Mouse (Mus musculus) stomach, embryonic 15.5 days (tissue): ENCODE results near the gene Fbxl14. TPM values are rescaled to one million over a fixed set of nuclear protein-coding genes. Genes with fewer than 3 reads are reported as not detected.

Source experiments
- polyA plus RNA-seq: library from polyadenylated mRNA; unstranded; fragments of >200 nt; fragmentation: Nextera tagmentation; extraction: Ambion mirVana; gene quantifications from 2 replicates; pipeline ENCODE4 v1.2.1, GENCODE M21; 2015

Gene Fbxl14
- polyA plus RNA-seq, 1 experiment from 2014 or later, result 4.3 TPM

Other genes starting within 250 kb of the Fbxl14 start
- gene Cacna2d4, start 243.1 kb upstream of the Fbxl14 start, polyA plus RNA-seq, result 0.03 and 0.12 TPM in 2 replicates
- 0.36 and 0.79 TPM in 2 replicates for gene Lrtm2, start 148.9 kb upstream of the Fbxl14 start, polyA plus RNA-seq
- gene Adipor2, start 62.0 kb upstream of the Fbxl14 start, polyA plus RNA-seq, result 53.9 and 58.7 TPM in 2 replicates
- gene Wnt5b, start 64.7 kb downstream of the Fbxl14 start, polyA plus RNA-seq, result 8.7 and 10.4 TPM in 2 replicates